Mouse (Mus musculus) adrenal gland, postnatal 36 days (tissue): Measurements from ENCODE around the gene Nr1i2. TPM values are rescaled to one million over a fixed set of nuclear protein-coding genes. Genes with fewer than 3 reads are reported as not detected.
"Not testable (repeated sequence)": the region's sequence is repeated elsewhere in the genome, so short reads cannot be mapped to it uniquely, and the experiment has no call there.

Experiments
- DNase-seq, 2 experiments: peaks; one replicate each; pipeline ENCODE4 v3.0.0; 2021; ENCODE audit warnings: mixed read lengths in 1 of 2
- total RNA-seq, 2 experiments: library from RNA; stranded (reverse); gene quantifications; 2 replicates each; pipeline ENCODE4 v1.2.3; 2021

Gene Nr1i2
- total RNA-seq, 2 experiments from 2014 or later = not detected

DNA sequence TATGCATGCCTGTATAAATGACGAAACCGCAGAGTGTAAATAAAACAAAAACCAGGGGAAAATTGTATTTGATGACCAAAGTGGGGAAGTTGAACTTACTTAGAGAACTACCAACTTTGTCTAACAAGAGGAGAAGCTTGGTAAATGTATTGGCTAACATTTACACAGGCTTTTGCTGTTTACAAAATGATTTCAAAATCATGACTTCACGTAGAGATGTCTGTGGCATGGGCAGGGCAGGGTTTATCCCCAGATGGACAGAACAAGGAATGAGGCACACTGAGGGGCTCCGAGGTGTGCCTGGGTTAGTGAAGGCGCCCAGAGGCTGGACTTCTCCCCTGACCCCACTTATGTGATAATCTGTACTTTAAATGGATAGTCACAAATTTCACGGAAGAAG lies 7.3 kb downstream of the Nr1i2 start:
- no peak for DNase-seq

DNA sequence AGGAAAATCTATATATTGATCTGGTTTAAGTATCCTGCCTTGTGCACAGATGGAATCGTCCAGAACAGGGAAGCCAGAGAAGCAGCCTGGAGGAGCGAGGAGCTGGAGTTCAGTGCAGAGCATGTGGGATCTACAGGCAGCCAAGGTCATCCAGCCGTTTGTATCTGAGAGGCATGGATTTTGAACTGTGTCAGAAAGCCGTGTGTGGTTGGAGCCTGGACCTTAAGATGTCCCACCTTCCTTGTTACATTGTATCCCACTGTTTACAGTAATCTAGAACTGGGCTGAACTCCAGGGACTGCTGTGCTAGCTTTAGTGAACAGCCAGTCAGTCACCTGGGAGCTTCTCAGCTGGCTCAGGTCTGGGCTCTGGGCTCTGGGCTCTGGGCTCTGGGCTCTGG lies 8.1 kb downstream of the Nr1i2 start:
- peak in 1 of 2 experiments; percentile 12 for DNase-seq

DNA sequence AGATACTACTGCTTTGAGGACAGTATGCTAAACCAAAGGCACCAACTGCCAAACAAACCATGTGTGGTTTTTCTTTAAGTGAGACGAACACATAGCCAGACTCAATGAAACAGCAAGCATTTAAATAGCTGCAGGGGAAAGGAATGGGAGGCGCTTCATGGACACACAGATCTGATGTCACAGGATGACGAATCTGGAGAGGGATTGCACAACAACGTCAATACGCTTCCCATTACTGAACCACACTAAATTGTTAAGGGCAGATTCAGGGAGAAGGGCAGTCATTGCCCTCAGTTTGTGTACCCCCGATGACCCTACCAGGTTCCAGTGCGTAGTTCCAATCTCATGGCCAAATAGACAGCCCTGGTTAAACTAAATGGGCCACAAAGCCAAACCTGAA lies 8.8 kb downstream of the Nr1i2 start:
- DNase-seq = peak in 1 of 2 experiments; percentile 22

DNA sequence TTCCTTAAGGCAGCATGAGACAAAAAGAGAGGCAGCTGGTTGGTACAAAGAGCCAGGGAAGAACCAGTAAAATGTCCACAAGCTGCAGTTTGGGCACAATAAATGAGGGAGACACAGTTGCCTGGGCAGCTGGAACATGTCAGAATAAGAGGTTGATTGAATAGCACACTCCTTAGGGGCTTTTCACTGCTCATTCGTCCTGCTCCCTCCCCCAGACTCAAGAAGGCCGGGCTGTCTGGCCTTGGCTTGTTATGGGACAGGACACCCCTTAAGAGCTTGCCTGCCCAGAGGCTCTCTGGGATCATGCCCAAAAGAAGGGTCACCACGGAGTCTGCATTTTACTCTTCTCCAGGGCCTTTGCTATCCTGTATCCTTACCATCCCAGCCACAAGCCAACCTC lies 11.3 kb downstream of the Nr1i2 start:
- no peak for DNase-seq

DNA sequence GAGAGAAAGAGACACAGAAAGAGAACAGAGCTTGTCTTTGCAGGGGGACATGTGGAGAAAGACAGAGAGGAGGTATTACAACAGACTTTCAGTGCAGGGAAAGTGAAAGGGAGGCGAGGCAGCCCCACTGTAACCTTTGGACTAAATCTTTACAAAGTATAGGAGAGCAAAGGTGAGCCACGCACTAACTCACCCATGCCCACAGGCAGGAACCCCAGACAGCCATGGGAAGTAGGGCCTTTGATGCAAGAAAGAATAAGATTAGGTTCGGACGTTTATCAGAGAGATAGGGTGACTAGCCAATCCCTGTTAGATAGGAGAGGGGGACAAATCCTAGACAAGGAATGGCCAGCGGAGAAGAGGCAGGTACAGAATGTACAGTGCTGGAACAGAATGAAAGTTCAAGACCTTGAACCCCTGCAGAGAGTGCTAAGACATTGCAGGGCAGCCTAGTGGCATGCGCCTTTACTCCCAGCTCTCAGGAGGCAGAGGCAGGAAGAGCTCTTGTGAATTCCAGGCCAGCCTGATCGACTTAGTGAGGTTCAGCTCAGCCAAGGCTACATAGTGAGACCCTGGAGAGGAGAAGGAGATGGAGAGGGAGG lies 12.0 kb downstream of the Nr1i2 start:
- no peak for DNase-seq

- DNase-seq = no peak
These were observed 13.7 kb downstream of the Nr1i2 start for GRCm38 (mm10) chr16:38280951-38281350.

DNA sequence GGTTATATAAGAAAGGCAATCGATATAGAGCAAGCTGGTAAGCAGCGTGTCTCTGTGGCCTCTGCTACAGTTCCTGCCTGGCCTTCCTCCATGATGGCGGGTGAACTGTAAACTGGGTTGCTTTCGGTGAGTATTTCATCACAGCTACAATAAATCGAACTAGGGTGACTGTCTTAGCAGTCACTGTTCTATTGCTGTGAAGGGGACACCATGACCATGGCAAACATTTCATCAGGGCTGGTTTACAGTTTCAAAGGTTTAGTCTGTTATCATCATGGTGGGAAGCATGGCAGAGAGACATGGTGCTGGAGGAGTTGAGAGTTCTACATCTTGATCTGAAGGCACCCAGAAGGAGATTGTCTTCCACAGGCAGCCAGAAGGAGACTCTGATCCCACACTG lies 14.8 kb downstream of the Nr1i2 start:
- no peak for DNase-seq

DNA sequence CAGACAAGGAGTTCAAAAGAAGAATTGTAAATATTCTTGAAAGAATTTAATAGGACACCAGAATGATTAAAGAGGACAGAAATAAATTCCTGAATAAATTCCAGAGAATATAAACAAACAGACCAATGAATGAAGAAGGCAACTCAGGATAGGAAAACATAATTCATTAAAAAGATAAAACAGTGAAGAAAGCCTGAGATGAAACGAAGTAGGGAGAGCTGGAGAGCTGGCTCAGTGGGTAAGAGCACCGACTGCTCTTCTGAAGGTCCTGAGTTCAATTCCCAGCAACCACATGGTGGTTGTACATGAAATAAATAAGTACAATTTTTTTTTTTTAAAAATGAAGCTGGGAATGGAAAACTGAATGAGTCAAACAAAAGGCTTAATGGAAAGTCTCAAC lies 19.9 kb downstream of the Nr1i2 start:
- no peak for DNase-seq

- DNase-seq = no peak
These were observed 22.1 kb downstream of the Nr1i2 start for GRCm38 (mm10) chr16:38272483-38272882.

DNA sequence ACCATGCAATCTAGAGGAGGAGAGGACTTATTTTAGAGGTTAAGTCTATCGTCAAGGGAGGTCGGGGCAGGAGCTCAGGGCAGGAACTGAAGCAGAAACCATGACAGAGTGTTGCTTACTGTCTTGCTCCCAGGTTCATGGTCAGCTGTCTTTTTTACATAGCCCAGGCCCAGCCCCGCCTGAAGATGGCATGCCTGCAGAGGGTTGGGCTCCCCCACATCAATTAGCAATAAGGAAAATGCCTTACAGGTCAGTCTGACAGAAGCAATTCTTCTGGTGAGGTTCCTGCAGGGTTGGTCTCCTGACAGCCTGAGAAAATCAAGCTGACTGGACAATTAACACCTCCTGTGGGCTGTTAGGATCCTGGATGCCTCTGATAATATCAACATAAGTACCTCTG lies 23.0 kb downstream of the Nr1i2 start:
- no peak for DNase-seq

DNA sequence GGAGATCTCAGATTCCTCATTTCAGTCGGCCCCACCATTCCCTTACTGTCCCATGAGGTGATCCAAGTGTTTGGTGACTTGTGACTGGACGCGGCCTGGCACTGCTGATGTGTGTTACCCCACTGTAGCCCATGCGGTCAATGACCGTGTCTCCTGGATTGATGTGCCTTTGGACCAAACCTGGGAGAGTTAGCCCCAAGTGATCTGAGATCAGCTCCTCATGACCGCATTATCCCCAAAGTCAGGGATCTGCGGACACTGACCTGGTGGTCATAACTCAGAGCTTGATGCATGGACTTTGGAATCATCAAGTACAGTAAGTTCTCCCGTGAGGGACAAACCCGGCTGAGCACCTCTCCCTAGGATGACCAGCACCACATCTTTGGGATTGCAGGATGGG lies 38.7 kb downstream of the Nr1i2 start:
- DNase-seq = no peak

GRCm38 (mm10) chr16:38255107-38255506 lies 39.5 kb downstream of the Nr1i2 start:
- no peak for DNase-seq

DNA sequence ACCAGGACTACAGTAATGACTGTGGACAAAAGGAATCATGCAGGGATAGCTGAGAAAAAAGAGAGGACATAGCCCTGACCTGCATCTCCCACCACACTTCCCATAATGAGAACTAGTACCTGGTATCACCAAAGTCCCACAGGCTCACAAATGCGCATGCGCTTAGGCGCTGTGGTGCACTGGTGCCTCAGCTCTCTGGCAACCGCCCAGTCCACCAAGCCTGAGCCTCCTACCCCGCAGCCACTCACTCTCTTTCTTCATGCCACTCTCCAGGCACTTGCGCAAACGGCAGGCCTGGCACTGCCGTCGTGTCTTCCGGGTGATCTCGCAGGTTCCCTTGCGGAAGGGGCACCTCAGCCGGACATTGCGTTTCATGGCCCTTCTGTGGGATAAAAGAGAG lies 40.6 kb downstream of the Nr1i2 start:
- DNase-seq = peak; percentile 33 to 43

GRCm38 (mm10) chr16:38250467-38250866 lies 44.2 kb downstream of the Nr1i2 start:
- no peak for DNase-seq

DNA sequence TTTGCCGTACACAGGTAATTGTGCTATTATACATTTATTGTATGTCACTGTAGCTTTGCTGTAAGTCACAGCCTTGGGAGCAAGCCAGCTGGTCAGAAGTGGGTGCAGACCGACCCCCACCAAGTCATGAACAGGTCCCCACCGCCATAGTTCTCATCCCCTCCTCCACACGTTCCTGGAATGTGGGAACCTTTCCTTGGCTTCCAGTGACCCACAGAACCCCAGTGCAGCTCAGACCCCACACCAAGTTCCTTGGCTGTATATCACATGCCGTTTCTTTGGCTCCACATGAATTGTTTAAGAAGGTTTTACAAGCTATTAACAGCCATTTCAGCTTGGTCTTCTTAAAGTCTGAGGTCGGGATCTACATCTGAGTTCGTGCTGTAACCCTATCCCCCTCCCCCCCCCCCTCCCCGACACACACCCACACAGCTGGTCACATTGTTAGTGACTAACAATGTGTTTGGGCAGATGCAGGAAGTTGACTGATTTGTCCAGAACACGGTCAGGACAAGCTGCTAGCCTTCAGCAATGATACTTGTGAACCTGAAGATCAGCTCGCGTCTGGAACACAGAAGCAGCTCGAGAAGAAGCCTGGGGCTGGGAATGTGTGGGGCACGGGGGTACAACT lies 46.2 kb downstream of the Nr1i2 start:
- DNase-seq = no peak

GRCm38 (mm10) chr16:38245849-38246585 lies 48.6 kb downstream of the Nr1i2 start:
- no peak for DNase-seq

- no peak for DNase-seq
These were observed 49.2 kb downstream of the Nr1i2 start for GRCm38 (mm10) chr16:38245379-38245778.

DNA sequence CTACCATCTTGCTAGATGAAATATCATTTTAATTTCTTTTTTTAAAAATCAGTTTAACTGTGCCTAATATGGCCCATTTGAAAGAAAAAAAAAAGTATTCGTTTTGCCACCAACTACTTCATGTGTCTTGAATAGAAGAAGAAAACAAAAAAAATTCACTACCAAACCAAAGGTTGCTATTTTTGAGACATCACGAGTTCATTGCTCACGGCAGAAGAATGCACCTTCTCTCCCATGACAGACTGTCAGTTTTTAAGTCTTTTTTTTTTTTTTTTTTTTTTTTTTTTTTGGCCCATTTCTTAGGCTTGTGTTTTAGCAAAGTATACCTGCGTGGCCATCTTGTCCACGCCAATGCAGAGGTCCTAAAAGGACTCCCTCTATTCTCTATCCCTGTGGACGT lies 50.5 kb downstream of the Nr1i2 start:
- no peak for DNase-seq

DNA sequence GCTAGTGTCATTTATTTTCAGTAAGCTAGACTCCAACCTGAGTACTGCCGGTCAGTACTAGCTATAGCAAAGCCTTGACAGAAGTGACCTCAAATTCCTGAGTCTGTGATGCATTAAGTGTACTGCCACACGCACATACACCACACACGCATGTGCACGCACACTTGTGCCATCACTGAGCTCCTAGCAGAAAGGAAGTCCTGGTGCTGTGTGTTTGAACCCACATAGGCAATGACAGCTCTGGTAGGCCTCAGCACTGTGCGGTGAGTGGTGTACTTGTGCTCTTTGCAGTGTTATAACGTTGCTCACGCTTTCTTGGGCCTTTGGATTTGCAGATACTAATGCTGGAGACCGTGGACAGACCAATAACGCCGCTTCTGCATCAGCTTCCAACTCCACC lies 54.5 kb downstream of the Nr1i2 start:
- no peak for DNase-seq

DNA sequence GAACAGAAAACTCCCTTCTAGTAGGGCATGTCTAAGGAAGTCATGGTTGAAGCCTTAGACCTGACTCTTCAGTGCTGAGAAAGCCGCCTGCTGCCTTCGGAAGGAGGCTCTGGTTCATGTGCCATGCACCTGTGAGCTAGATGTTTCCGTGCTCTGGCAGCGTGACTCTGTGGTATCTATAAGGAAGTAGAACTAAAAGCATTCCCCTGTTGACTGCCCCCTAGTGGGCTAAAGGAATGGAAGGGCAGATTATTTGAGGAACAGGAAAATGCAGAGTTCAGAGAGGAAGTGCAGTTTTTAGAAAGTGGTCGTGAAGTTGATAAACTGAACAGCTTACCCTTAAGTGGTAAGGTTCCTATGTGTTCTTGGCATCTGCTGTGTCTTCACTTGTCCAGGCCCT lies 54.9 kb downstream of the Nr1i2 start:
- DNase-seq = peak in 1 of 2 experiments; percentile 34

DNA sequence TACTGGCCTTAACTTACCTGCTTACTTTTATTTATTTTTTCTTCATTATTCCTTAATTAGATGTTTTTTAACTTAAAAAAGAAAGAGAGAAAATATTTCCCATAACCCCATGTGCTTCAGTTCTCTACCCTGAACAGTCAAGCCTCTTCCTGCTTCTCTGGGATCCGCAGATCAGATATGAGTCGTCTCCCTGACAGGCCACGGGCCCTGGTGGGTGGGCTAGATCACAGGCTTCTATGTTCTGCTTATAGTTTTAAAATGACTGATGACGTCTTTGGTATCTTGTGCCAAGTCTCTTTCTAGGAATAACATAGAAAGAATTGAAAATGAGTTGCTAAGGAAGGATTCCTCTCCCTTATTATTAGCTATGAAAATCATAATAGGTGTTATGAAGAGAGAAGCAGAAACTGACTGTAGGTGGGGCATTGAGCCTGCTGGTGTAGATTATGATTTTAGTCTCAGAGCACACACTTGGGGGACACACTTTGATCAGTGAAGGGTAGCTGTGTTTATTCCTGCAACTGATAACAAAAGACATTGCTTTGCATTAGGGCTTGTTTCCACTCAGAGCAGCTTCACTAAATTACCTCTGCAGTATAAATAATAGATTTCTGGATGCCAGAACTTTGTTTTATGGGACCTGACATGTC lies 57.6 kb downstream of the Nr1i2 start:
- DNase-seq = no peak

GRCm38 (mm10) chr16:38222491-38222890 lies 72.1 kb downstream of the Nr1i2 start:
- not testable (repeated sequence) for DNase-seq

GRCm38 (mm10) chr16:38205272-38205671 lies 89.4 kb downstream of the Nr1i2 start:
- DNase-seq = no peak
